Mouse (Mus musculus): ENCODE measurements around the gene Ciao1. TPM values are rescaled to one million over a fixed set of nuclear protein-coding genes. Genes with fewer than 3 reads are reported as not detected.

Gene Ciao1
- polyA plus RNA-seq, 1 experiment from 2014 or later = 52.3 TPM

DNA sequence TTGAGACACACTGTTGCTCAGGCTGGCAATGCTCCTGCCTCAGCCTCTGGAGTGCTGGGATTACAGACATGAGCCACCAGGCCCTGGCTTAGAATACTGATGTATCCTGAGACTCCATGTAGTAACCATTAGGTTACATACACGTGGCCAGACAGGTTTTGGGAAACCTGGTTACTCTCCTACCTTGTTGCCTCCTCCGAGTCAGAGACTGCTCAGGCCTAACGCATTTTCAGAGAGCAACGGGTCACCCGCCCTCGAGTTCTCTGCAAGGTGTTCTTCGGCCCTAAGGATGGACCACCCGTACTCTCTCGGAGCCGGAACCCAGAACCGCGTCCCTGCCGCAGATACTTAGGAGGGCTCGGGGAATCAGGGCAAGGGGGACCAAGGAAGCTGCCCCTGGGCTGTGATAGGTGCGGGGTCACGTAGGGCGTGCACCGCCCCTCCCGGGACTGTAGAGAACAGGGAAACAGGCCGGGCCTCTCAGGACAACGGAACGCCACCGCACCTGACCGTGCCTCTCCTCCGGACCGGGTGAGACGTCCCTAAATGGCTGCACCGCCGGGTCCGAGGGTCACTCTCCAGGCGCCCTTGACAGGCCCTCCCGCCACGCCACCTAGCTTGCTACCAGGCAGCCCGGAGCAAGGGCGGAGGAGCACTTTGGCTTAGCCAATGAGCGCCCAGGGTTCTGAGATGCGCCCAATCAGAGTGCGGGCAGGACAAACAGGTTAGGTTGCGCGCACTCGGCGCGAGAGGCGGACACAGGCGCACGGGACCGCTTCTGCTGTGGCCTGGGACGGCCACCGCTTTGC is 22.1 kb upstream of the Ciao1 start, which contains the start of gene Stard7:
TSS of gene Stard7 (plus strand) at position 728 of the 809 bp plus-strand sequence.
- WGBS = under 1% methylated on average over 49 of the region's 49 CpGs
- H3K4me2 ChIP-seq = peak within 1 kb of the TSS; percentile 81
- H3K36me3 ChIP-seq = no peaks in the 10 kb centered on the region
- H3K27ac ChIP-seq = peak within 1 kb of the TSS; percentile 95
- peak within 1 kb of the TSS; percentile 79 for H3K9ac ChIP-seq
- peaks cover 5% of the 10 kb centered on the region; the same call in 1 of the 2 replicates for H3K4me1 ChIP-seq
- H3K27me3 ChIP-seq (replicated peaks) = no peaks in the 10 kb centered on the region
- H3K4me3 ChIP-seq (replicated peaks) = peak within 1 kb of the TSS; percentile 88
- peak; percentile 98 for ATAC-seq (ENCODE audit: insufficient read depth, low FRiP score, low read depth)
- no peaks in the 10 kb centered on the region for H3K9me3 ChIP-seq

DNA sequence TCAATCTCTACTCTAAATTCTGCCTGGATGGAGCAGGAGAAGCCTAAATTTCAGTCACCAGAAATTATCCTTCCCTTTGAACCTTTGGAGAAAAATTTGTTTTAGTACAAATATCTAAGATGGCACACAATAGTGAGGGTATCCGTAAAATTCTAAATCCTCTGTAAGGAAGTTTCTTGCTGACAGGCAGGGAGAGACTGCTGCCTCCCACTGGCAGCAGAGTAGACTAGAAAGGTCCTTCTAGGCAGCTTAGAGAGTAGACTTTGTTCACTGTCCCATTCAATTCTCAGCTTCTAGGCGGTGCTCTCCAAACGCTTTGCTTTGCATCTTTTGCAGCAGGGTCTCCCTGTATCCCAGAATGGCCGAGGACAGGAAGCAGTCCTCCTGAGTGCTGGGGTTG is 20.2 kb upstream of the Ciao1 start:
- H3K27ac ChIP-seq = no peak overlapping the region
- no peak for ATAC-seq (ENCODE audit: insufficient read depth, low FRiP score, low read depth)
- no peak overlapping the region for H3K9ac ChIP-seq
- no peaks in the 10 kb centered on the region for H3K36me3 ChIP-seq
- no peak overlapping the region for H3K4me3 ChIP-seq (replicated peaks)
- 47% methylated on average over 4 of the region's 4 CpGs for WGBS
- H3K4me2 ChIP-seq = no peak overlapping the region
- no peaks in the 10 kb centered on the region for H3K9me3 ChIP-seq
- H3K27me3 ChIP-seq (replicated peaks) = no peaks in the 10 kb centered on the region
- H3K4me1 ChIP-seq = peaks cover 2% of the 10 kb centered on the region; the same call in 1 of the 2 replicates

GRCm38 (mm10) chr2:127262480-127262879 is 14.9 kb upstream of the Ciao1 start:
- H3K9me3 ChIP-seq = no peaks in the 10 kb centered on the region
- peaks cover 12% of the 10 kb centered on the region for H3K36me3 ChIP-seq
- no peak overlapping the region for H3K4me2 ChIP-seq
- no peak overlapping the region for H3K9ac ChIP-seq
- no peaks in the 10 kb centered on the region for H3K27me3 ChIP-seq (replicated peaks)
- no peak for ATAC-seq (ENCODE audit: insufficient read depth, low FRiP score, low read depth)
- H3K27ac ChIP-seq = no peak overlapping the region
- H3K4me3 ChIP-seq (replicated peaks) = no peak overlapping the region
- no peaks in the 10 kb centered on the region for H3K4me1 ChIP-seq

GRCm38 (mm10) chr2:127259340-127259739 is 11.7 kb upstream of the Ciao1 start:
- Histone ChIP-seq H3K27me3 (replicated peaks) (no peaks in the 10 kb centered on the region), H3K4me1 (no peaks in the 10 kb centered on the region), H3K4me3 (replicated peaks) (no peak overlapping the region), H3K27ac (no peak overlapping the region), H3K4me2 (no peak overlapping the region), H3K9me3 (no peaks in the 10 kb centered on the region), H3K36me3 (peaks cover 24% of the 10 kb centered on the region), H3K9ac (no peak overlapping the region)
- WGBS = 84% methylated on average over 5 of the region's 5 CpGs
- no peak for ATAC-seq (ENCODE audit: insufficient read depth, low FRiP score, low read depth)

- Histone ChIP-seq H3K9ac (no peak overlapping the region), H3K9me3 (no peaks in the 10 kb centered on the region), H3K36me3 (peaks cover 27% of the 10 kb centered on the region), H3K27ac (no peak overlapping the region), H3K4me2 (no peak overlapping the region), H3K27me3 (replicated peaks) (no peaks in the 10 kb centered on the region), H3K4me1 (peaks cover 3% of the 10 kb centered on the region; the same call in 1 of the 2 replicates), H3K4me3 (replicated peaks) (no peak overlapping the region)
- 82% methylated on average over 6 of the region's 6 CpGs for WGBS
- ATAC-seq (ENCODE audit: insufficient read depth, low FRiP score, low read depth) = no peak
These were observed 7.7 kb upstream of the Ciao1 start for GRCm38 (mm10) chr2:127255294-127255693.

GRCm38 (mm10) chr2:127254604-127255134 is 7.1 kb upstream of the Ciao1 start:
- Histone ChIP-seq H3K36me3 (peaks cover 26% of the 10 kb centered on the region), H3K4me1 (peaks cover 3% of the 10 kb centered on the region; the same call in 1 of the 2 replicates), H3K27ac (no peak overlapping the region), H3K9ac (no peak overlapping the region), H3K9me3 (no peaks in the 10 kb centered on the region), H3K4me2 (no peak overlapping the region), H3K27me3 (replicated peaks) (no peaks in the 10 kb centered on the region), H3K4me3 (replicated peaks) (no peak overlapping the region)
- 92% methylated on average over 3 of the region's 3 CpGs for WGBS
- ATAC-seq (ENCODE audit: insufficient read depth, low FRiP score, low read depth) = no peak

DNA sequence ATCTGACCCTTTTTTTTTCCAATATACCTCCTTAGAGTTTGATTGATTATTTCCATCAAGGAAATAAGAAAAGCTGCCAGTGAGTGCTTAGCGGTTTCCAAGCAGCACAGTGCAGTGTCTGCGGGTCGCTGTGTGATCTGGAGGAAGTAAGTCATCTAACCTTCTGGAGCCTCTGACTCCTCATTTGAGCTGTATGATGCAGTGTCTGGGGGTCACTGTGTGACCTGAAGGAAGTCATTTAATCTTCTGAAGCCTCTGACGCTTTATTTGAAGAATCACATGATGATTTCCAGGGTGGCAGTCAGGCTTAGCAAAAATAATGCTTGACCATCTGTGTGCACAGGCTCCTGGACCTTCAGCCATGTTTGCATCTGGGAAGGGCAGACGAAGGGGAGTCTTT is 5.2 kb upstream of the Ciao1 start:
- Histone ChIP-seq H3K27me3 (replicated peaks) (no peaks in the 10 kb centered on the region), H3K4me2 (no peak overlapping the region), H3K4me3 (replicated peaks) (no peak overlapping the region), H3K9me3 (no peaks in the 10 kb centered on the region), H3K27ac (no peak overlapping the region), H3K4me1 (peaks cover 14% of the 10 kb centered on the region), H3K36me3 (peaks cover 17% of the 10 kb centered on the region; the same call in 1 of the 2 replicates), H3K9ac (no peak overlapping the region)
- 57% methylated on average over 5 of the region's 5 CpGs for WGBS
- no peak for ATAC-seq (ENCODE audit: insufficient read depth, low FRiP score, low read depth)

DNA sequence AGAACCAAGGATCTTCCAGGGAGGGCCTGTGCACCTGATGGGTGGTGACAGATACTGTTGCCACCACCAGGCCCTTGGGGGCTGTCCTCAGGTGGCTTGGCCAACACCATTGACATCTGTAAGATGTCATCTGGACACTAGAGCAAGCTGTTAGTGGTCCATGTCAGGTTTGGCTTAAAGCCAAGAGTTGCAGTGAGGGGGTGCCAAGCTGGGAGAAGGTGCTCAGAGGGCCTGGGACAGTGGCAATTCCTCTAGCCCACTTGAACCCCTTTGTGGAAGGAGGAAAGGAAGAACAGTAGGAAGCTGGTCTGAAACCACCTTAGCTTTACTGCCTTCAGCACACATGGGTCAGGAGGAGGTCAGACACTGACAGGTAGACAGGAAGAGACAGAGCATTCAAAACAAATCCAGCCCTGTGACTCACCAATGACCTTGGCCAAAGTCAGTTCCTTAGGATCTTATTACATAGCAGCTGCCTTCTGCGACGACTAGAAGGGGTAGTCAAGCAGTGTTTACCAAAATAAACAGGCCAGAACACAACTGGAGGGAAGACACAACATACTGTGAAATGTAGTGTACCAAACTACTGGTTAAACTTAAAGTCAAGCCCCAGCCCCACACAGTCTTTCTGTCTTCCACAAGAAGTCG is 4.4 kb upstream of the Ciao1 start:
- no peaks in the 10 kb centered on the region for H3K9me3 ChIP-seq
- 58% methylated on average over 3 of the region's 3 CpGs for WGBS
- H3K4me3 ChIP-seq (replicated peaks) = no peak overlapping the region
- no peak overlapping the region for H3K27ac ChIP-seq
- H3K4me2 ChIP-seq = no peak overlapping the region
- no peak overlapping the region for H3K9ac ChIP-seq
- no peaks in the 10 kb centered on the region for H3K27me3 ChIP-seq (replicated peaks)
- ATAC-seq (ENCODE audit: insufficient read depth, low FRiP score, low read depth) = no peak
- H3K36me3 ChIP-seq = peaks cover 10% of the 10 kb centered on the region; the same call in 1 of the 2 replicates
- peaks cover 15% of the 10 kb centered on the region for H3K4me1 ChIP-seq

GRCm38 (mm10) chr2:127251457-127251856 is 3.8 kb upstream of the Ciao1 start:
- peaks cover 21% of the 10 kb centered on the region for H3K4me1 ChIP-seq
- no peak overlapping the region for H3K4me3 ChIP-seq (replicated peaks)
- 69% methylated on average over 3 of the region's 3 CpGs for WGBS
- no peak overlapping the region for H3K9ac ChIP-seq
- peaks cover 8% of the 10 kb centered on the region; the same call in 1 of the 2 replicates for H3K36me3 ChIP-seq
- H3K9me3 ChIP-seq = no peaks in the 10 kb centered on the region
- no peak for ATAC-seq (ENCODE audit: insufficient read depth, low FRiP score, low read depth)
- no peak overlapping the region for H3K4me2 ChIP-seq
- no peaks in the 10 kb centered on the region for H3K27me3 ChIP-seq (replicated peaks)
- no peak overlapping the region for H3K27ac ChIP-seq

GRCm38 (mm10) chr2:127250291-127251008 is 2.8 kb upstream of the Ciao1 start:
- Histone ChIP-seq H3K36me3 (peaks cover 8% of the 10 kb centered on the region; the same call in 1 of the 2 replicates), H3K27ac (no peak overlapping the region), H3K27me3 (replicated peaks) (no peaks in the 10 kb centered on the region), H3K9ac (no peak overlapping the region), H3K9me3 (no peaks in the 10 kb centered on the region), H3K4me2 (no peak overlapping the region), H3K4me1 (peaks cover 23% of the 10 kb centered on the region), H3K4me3 (replicated peaks) (no peak overlapping the region)
- ATAC-seq (ENCODE audit: insufficient read depth, low FRiP score, low read depth) = no peak
- 86% methylated on average over 9 of the region's 9 CpGs for WGBS

GRCm38 (mm10) chr2:127248334-127249004 is 853 bp upstream of the Ciao1 start:
- peak overlapping the region; percentile 80 for H3K9ac ChIP-seq

More at GRCm38 (mm10) chr2:127248334-127249004, 853 bp upstream of the Ciao1 start:
- no peaks in the 10 kb centered on the region for H3K27me3 ChIP-seq (replicated peaks)
- ATAC-seq (ENCODE audit: insufficient read depth, low FRiP score, low read depth) = peak; percentile 40
- under 1% methylated on average over 39 of the region's 39 CpGs for WGBS
- H3K9me3 ChIP-seq = no peaks in the 10 kb centered on the region
- peak overlapping the region; percentile 94 for H3K4me2 ChIP-seq
- H3K4me1 ChIP-seq = peaks cover 23% of the 10 kb centered on the region
- peak overlapping the region; percentile 81 for H3K27ac ChIP-seq
- peak overlapping the region; percentile 97 for H3K4me3 ChIP-seq (replicated peaks)
- peaks cover 18% of the 10 kb centered on the region for H3K36me3 ChIP-seq

Measured in stomach, embryonic 15.5 days (tissue).